Mouse (Mus musculus) embryonic fibroblast, embryonic 13.5 days (primary cell): ENCODE data around the gene Zfp764.

Experiments used
- CTCF ChIP-seq: IDR thresholded peaks from 2 replicates; pipeline ENCODE4 v1.5.1; 2011; ENCODE audit warnings: mild to moderate bottlenecking, control low read depth, low read length, moderate library complexity, borderline replicate concordance; ENCODE audit not compliant: insufficient read depth
- POLR2A ChIP-seq: IDR thresholded peaks from 2 replicates; pipeline ENCODE4 v1.6.1; 2011; ENCODE audit warnings: low read depth, mild to moderate bottlenecking, control low read depth, low read length, moderate library complexity

- TF ChIP-seq POLR2A (no peak), CTCF (no peak)
Measured at GRCm38 (mm10) chr7:127425291-127425690, 18.7 kb upstream of the Zfp764 start.
